Mouse (Mus musculus): ENCODE results near the gene Med26. TPM values are rescaled to one million over a fixed set of nuclear protein-coding genes. Genes with fewer than 3 reads are reported as not detected.

Med26 gene
- total RNA-seq, 1 experiment from 2014 or later, result 10.0 TPM

DNA sequence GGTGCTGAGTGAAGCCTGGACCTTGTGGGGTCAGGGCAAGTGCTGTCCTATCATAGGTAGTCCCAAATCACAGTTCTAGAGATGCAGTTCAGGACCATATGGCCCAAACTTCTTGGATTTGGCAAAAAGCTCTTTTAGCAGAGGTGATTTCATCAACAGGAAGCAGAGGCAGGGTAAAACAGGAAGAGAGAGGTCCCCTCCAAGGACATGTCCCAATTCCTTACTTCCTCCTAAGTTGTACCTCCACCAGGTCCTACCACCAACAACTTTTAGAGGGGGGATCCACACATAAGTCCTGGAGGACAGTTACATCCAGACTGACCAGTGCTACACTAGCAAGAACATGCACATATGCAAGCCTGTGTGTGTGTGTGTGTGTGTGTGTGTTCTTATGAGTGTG lies 61.1 kb downstream of the Med26 start:
- no peak for DNase-seq

DNA sequence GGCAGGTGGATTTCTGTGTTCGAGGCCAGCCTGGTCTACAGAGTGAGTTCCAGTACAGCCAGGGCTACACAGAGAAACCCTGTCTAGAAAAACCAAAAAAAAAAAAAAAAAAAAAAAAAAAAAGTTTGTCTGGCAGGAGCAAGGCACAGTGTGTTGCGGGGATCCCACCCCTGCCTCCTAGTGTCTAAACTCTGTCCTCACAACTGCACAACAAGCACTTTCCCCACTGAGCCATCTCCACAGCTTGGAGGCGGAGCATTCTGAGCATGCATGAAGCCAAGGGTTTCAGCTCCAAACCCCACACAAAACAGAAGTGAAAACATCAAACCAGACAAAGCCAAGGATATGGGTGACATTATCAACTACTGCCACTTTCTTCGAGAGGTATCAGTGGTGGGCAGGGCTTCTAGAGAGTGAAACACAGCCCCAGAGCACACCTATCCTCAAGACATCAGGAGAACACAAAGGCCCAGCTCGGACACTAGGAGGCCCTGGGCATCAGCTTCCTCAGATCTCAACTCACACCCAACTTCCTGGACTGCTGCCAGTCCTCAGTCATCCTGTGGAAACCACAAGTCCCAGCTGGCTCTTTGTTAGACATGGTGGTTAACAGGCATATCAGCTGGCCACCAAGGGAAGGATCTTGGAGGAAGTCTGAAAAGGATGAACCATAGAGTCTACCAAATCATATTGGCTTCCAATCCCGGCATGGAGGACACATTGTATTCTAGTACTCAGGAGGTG lies 62.4 kb downstream of the Med26 start:
- peak; percentile 35 for DNase-seq

DNA sequence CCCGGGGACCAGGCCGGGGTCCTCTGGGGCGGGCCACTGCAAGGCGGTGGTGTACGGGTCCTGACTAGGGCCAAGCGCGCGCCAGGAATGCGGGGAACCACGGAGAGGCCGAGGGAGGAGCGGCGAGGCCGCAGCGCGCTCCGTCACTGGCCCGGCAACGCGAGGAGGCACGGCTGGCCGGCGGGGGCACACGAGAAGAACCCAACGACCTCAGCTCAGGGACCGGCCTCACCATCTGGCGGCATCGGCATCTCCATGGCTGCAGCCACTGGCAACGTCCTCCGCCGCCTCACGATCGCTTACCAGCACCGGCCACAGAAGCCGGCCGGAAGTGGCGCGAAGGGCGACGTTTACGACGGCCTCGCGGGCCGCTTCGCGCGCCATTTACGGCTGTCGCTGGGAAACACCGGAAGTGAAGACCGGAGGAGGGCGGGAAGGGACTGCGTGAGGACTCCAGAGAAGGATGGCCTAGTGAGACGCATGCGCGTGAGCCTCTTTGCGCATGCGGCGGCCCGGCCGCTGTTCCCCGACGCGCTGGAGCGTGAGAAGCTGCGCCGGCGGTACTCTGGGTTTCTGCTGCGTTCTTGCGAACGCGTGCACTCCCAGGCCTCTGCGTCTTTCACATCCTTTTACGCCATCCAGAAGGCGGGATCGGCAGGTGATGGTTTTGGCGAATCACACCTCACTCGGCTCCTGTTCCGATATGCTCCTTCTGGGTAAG lies 73.1 kb downstream of the Med26 start, which contains the start of gene Cherp:
TSS of gene Cherp (minus strand) at position 401 of the 721 bp plus-strand sequence.
- DNase-seq, result peak; percentile 98

DNA sequence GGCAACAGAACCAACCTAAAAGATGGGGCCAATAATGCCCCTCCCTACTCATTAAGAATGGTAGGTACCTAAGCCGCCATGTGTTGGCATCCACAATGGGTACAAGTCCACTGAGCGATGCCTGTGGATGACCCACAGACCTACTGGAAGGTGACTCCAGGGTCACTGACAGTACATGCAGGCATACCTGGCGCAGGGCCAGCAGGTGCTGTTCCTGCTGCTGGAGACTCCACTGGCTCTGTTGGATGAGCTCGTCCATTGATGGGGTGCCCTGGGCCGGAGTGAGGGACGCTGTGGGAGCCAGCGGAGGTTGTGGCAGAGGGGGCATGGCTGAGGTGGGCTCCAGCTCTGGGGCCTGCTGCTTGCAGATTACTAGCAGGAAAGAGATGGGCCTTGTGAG lies 77.4 kb downstream of the Med26 start:
- DNase-seq, result peak; percentile 26

DNA sequence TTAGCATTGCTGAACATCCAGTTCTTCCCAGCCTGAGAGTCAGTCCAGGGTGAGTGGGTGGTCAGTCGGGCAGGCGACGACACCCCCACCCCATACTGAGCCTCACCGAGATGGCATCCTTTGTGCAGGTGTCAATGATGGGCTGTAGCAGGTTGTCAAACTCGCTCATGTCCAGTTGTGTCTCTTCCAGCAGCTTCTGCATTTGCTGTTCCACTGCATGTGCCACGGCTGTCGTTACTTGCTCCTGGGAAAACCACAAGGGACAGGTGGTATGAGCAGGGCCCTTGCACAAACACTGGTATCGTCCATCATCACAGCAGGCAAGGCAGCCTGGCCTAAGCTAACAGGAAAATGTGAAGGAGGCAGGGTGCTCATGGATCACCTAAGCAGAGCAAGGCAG lies 78.1 kb downstream of the Med26 start:
- no peak for DNase-seq

DNA sequence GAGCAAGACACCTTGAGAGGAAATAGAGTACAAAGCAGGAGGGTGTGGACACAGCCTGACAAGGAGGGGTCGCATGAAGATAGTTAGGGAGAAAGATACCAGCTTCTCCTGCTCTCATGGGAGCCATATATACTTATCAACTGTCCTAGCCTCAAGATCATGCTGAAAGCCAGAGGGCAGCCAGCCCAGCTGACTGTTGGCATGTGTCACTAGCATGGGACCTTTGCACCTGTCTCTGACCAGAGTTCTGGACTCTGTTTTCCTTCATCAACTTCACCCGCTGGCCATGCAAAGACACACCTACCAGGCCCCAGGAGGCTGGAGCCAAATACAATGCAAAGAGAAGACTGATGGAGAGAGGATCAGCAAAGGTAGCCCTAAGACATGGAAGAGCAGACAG lies 78.8 kb downstream of the Med26 start:
- DNase-seq, result no peak

DNA sequence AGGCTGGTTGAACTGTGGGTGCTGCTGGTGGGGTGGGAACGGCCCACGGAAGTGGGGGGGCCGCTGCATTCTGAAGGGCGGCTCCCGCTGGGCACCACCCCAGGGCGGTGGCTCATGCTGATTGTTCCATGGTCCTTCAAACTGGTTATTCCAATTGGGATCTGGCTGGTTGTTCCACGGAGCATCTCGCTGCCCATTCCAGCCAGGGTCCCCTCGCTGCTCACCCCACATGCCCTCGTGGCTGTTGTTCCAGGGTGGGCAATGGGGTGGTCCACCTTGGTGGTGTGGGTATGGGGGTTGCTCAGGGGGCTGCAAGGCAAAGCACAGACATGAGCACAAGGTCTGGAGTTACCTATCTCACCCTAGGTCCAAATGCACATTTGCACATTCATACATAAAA lies 83.9 kb downstream of the Med26 start:
- no peak for DNase-seq

DNA sequence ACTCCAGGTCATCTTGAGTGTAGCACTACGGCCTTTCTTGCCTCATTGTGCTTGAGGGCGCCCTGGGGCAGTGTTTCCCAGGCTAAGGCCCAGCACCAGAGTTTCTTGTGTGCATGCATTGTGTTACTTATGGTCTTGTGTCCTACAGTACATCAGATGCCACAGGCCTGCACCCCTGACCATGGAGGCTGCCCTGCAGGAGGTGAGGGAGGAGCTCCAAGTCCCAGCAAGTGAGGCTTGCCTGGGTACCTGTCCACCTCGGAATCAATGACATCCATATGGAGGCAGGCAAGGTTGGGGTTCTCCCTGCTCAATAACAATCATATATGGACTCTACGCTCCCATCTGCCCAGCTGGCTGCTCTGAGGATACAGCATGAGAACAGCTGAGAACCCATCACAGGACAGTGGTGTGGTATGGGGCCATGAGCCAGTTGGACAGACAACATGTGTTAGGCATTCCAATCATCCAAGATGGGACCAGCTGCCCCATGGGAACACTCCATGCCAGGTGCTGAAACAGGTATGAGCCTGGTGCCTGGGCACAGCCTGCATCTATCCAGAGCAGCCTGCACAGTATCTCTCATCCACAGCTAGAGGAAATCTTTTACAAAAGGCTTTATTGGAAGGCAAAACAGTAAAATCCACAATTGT lies 88.1 kb downstream of the Med26 start:
- DNase-seq, result no peak

DNA sequence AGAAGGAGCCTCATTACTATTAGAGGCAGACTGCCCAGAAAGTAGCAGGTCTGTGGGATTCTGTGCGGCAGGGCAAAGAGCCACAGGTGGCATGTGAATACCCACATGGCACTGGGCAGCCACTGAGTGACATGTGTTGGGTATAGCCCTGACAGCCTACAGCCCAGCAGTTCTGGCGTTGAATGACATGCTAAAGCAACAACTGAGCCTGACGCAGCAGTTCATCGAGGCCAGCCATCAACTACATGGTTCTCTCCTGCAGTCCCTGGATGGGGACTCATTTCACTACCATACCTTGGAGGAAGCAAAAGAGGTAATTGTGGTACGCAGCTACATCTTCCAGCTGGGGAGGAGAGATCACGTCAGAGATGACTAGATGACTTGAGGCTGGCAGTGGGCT lies 89.6 kb downstream of the Med26 start:
- DNase-seq, result no peak

DNA sequence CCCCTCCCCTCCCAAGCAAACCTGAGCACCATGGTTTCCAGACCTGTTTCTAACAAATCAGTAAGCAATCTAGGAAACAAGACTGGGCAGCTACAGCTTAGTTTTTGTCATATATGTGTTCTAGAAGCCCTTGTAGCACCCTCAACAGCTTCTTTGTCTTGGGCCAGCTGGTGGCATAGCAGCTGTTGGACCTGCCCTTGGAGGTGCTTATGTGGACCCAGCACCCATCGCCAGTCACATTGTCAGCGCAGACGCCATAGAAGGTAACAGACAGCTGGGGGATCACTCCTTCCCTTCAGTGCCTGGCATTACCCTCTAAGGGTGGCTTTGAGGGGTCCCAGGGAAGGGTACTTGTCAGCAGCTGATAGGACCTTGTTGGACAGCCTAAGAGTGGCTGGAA lies 90.3 kb downstream of the Med26 start:
- no peak for DNase-seq

DNA sequence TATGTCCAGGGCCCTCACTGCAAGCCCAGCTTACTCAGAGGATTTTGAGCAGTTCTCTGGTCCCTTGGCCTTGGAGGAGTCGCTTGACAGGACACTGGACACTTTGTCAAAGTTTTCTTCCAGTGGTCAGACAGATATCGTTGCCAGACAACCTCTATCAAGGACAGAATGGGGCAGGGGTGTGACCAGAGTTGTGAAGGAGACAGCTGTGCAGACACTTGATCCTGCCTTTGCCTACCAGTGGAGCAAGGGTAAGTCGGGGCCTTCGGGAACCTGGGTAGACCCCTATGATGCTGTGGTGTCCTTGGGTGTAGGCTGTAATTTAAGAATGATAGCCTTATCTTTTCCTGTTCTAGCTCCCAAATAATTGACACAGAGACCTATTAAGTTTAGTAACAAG lies 92.8 kb downstream of the Med26 start:
- DNase-seq, result peak; percentile 27

DNA sequence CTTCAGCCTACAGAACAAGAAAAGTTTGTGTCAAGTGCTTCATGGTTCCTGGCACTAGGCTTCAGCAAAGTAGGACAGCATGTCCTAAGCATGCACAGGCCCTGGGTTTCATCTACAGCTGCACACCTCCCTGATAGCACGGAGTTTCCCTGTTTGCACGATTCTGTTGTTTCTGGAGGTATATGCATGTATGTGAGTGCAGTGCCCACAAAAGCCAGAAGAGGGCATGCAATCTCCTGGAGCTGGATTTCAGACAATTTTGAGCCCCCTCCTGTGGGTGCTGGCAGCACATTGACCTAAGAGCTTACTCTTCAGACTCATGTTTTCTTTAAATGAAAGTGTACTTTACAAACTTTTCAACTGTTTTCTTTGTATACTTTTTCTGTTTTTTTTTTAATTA lies 94.2 kb downstream of the Med26 start:
- no peak for DNase-seq

DNA sequence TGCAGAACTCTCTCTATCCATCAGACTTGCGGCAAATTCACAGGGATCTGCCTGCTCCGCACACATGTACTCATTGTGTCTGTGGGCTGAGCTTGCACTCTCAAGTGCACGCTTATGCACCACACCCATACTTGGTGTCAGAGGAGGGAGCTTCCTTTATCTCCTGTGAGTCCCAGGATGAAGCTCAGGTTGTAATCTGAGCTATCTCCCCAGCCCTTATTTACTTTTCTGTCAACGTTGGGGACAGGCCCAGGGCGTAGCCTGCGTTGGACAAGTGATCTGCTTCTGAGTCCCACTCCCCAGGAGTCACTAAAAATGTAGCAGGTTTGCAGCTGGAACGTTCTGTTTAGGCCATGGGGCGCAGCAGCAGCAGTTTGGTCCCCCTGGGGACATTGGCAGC lies 96.6 kb downstream of the Med26 start:
- no peak for DNase-seq

DNA sequence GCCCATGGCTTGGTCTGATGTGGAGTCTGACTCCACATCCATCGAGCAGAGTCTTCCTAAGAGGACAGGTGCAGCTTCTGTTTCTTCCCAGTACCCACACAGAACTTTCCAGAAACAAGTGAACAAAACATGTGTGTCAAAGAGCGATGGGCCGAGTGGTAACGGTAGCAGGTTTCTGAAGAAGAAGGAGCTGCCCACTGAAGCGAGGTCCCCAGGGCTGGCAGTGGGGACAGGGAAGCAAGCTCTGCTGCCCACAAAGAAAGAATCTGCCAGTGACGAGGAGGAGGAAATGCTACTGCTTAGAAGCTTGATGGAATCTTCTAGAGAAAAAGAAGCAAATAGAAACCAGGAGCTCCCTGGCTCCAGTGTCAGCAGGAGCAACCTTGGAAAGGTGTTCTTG lies 103.0 kb downstream of the Med26 start:
- DNase-seq, result no peak

Small RNA genes within 50 kb of the gene (microRNA-seq; reads per million reads assigned to microRNA genes)
- 0 reads per million in 2 experiments for gene Gm28019
- 0.38 to 0.43 reads per million in 2 experiments for gene Mir7068

Other genes with a start within 250 kb of the Med26 start
- gene Gm10282, start 243.0 kb downstream of the Med26 start, total RNA-seq (2021), result 16.0 and 16.8 TPM in 2 replicates
- gene Klf2, start 229.2 kb downstream of the Med26 start, total RNA-seq (2021), result 73.8 and 95.6 TPM in 2 replicates
- gene Eps15l1, start 126.8 kb downstream of the Med26 start, total RNA-seq (2021), result 49.9 and 53.9 TPM in 2 replicates
- 3.1 and 4.5 TPM in 2 replicates for gene Calr3, start 104.4 kb downstream of the Med26 start, total RNA-seq (2021)
- gene 1700030K09Rik, start 104.4 kb downstream of the Med26 start, total RNA-seq (2021), result 8.5 and 9.1 TPM in 2 replicates
- gene Cherp, start 73.0 kb downstream of the Med26 start, total RNA-seq (2021), result 49.6 and 68.5 TPM in 2 replicates
- gene Slc35e1, start 55.7 kb downstream of the Med26 start, total RNA-seq (2021), result 33.6 and 34.9 TPM in 2 replicates
- gene Smim7, start 22.8 kb upstream of the Med26 start, total RNA-seq (2021), result 79.7 and 95.5 TPM in 2 replicates
- gene Tmem38a, start 23.8 kb upstream of the Med26 start, total RNA-seq (2021), result 9.3 and 10.5 TPM in 2 replicates
- 0.41 and 0.60 TPM in 2 replicates for gene Nwd1, start 98.4 kb upstream of the Med26 start, total RNA-seq (2021)
- 190 and 198 TPM in 2 replicates for gene Sin3b, start 175.0 kb upstream of the Med26 start, total RNA-seq (2021)
- 3.2 and 4.4 TPM in 2 replicates for gene F2rl3, start 213.6 kb upstream of the Med26 start, total RNA-seq (2021)